Mouse (Mus musculus): ENCODE data around the gene Olfr591. TPM values are rescaled to one million over a fixed set of nuclear protein-coding genes. Genes with fewer than 3 reads are reported as not detected.

The Olfr591 gene
- total and polyA plus RNA-seq, 3 experiments: not detected

Other genes starting within 250 kb of the Olfr591 start
Only the 20 nearest of the 25 such genes appear.
- gene Olfr577, start 202.4 kb downstream of the Olfr591 start, total RNA-seq (2012; rRNA removed): not detected in 2 replicates
- gene Olfr577, start 202.4 kb downstream of the Olfr591 start, total RNA-seq (2014; rRNA removed): not detected in 2 replicates
- gene Olfr577, start 202.4 kb downstream of the Olfr591 start, polyA plus RNA-seq (2012; ENCODE audit: insufficient read length, low read depth): not detected in 2 replicates
- gene Olfr578, start 189.0 kb downstream of the Olfr591 start, total RNA-seq (2012; rRNA removed): not detected in 2 replicates
- gene Olfr578, start 189.0 kb downstream of the Olfr591 start, total RNA-seq (2014; rRNA removed): not detected in 2 replicates
- gene Olfr578, start 189.0 kb downstream of the Olfr591 start, polyA plus RNA-seq (2012; ENCODE audit: insufficient read length, low read depth): not detected in 2 replicates
- gene Olfr582, start 140.3 kb downstream of the Olfr591 start, total RNA-seq (2012; rRNA removed): not detected in 2 replicates
- gene Olfr582, start 140.3 kb downstream of the Olfr591 start, total RNA-seq (2014; rRNA removed): not detected in 2 replicates
- not detected in 2 replicates for gene Olfr582, start 140.3 kb downstream of the Olfr591 start, polyA plus RNA-seq (2012; ENCODE audit: insufficient read length, low read depth)
- not detected in 2 replicates for gene Olfr583, start 127.0 kb downstream of the Olfr591 start, total RNA-seq (2012; rRNA removed)
- gene Olfr583, start 127.0 kb downstream of the Olfr591 start, total RNA-seq (2014; rRNA removed): not detected in 2 replicates
- gene Olfr583, start 127.0 kb downstream of the Olfr591 start, polyA plus RNA-seq (2012; ENCODE audit: insufficient read length, low read depth): not detected in 2 replicates
- not detected in 2 replicates for gene Olfr584, start 96.5 kb downstream of the Olfr591 start, total RNA-seq (2012; rRNA removed)
- not detected in 2 replicates for gene Olfr584, start 96.5 kb downstream of the Olfr591 start, total RNA-seq (2014; rRNA removed)
- not detected in 2 replicates for gene Olfr584, start 96.5 kb downstream of the Olfr591 start, polyA plus RNA-seq (2012; ENCODE audit: insufficient read length, low read depth)
- gene Olfr585, start 80.6 kb downstream of the Olfr591 start, total RNA-seq (2012; rRNA removed): not detected in 2 replicates
- not detected in 2 replicates for gene Olfr585, start 80.6 kb downstream of the Olfr591 start, total RNA-seq (2014; rRNA removed)
- not detected in 2 replicates for gene Olfr585, start 80.6 kb downstream of the Olfr591 start, polyA plus RNA-seq (2012; ENCODE audit: insufficient read length, low read depth)
- gene Olfr586, start 52.7 kb downstream of the Olfr591 start, total RNA-seq (2012; rRNA removed): not detected in 2 replicates
- not detected in 2 replicates for gene Olfr586, start 52.7 kb downstream of the Olfr591 start, total RNA-seq (2014; rRNA removed)
- not detected in 2 replicates for gene Olfr586, start 52.7 kb downstream of the Olfr591 start, polyA plus RNA-seq (2012; ENCODE audit: insufficient read length, low read depth)
- gene Olfr588-ps1, start 37.5 kb downstream of the Olfr591 start, total RNA-seq (2012; rRNA removed): not detected in 2 replicates
- not detected in 2 replicates for gene Olfr588-ps1, start 37.5 kb downstream of the Olfr591 start, total RNA-seq (2014; rRNA removed)
- not detected in 2 replicates for gene Olfr588-ps1, start 37.5 kb downstream of the Olfr591 start, polyA plus RNA-seq (2012; ENCODE audit: insufficient read length, low read depth)
- gene Olfr589, start 22.0 kb downstream of the Olfr591 start, total RNA-seq (2012; rRNA removed): not detected in 2 replicates
- not detected in 2 replicates for gene Olfr589, start 22.0 kb downstream of the Olfr591 start, total RNA-seq (2014; rRNA removed)
- gene Olfr589, start 22.0 kb downstream of the Olfr591 start, polyA plus RNA-seq (2012; ENCODE audit: insufficient read length, low read depth): not detected in 2 replicates
- gene Olfr592, start 6.5 kb upstream of the Olfr591 start, total RNA-seq (2012; rRNA removed): not detected in 2 replicates
- not detected in 2 replicates for gene Olfr592, start 6.5 kb upstream of the Olfr591 start, total RNA-seq (2014; rRNA removed)
- not detected in 2 replicates for gene Olfr592, start 6.5 kb upstream of the Olfr591 start, polyA plus RNA-seq (2012; ENCODE audit: insufficient read length, low read depth)
- not detected in 2 replicates for gene Olfr593, start 33.5 kb upstream of the Olfr591 start, total RNA-seq (2012; rRNA removed)
- not detected in 2 replicates for gene Olfr593, start 33.5 kb upstream of the Olfr591 start, total RNA-seq (2014; rRNA removed)
- not detected in 2 replicates for gene Olfr593, start 33.5 kb upstream of the Olfr591 start, polyA plus RNA-seq (2012; ENCODE audit: insufficient read length, low read depth)
- gene Olfr594, start 38.7 kb upstream of the Olfr591 start, total RNA-seq (2012; rRNA removed): not detected in 2 replicates
- not detected in 2 replicates for gene Olfr594, start 38.7 kb upstream of the Olfr591 start, total RNA-seq (2014; rRNA removed)
- gene Olfr594, start 38.7 kb upstream of the Olfr591 start, polyA plus RNA-seq (2012; ENCODE audit: insufficient read length, low read depth): not detected in 2 replicates
- gene Usp17ld, start 74.2 kb upstream of the Olfr591 start, total RNA-seq (2012; rRNA removed): not detected in 2 replicates
- not detected in 2 replicates for gene Usp17ld, start 74.2 kb upstream of the Olfr591 start, total RNA-seq (2014; rRNA removed)
- not detected in 2 replicates for gene Usp17ld, start 74.2 kb upstream of the Olfr591 start, polyA plus RNA-seq (2012; ENCODE audit: insufficient read length, low read depth)
- not detected in 2 replicates for gene Olfr596, start 127.3 kb upstream of the Olfr591 start, total RNA-seq (2012; rRNA removed)
- gene Olfr596, start 127.3 kb upstream of the Olfr591 start, total RNA-seq (2014; rRNA removed): not detected in 2 replicates
- not detected in 2 replicates for gene Olfr596, start 127.3 kb upstream of the Olfr591 start, polyA plus RNA-seq (2012; ENCODE audit: insufficient read length, low read depth)
- not detected in 2 replicates for gene Olfr597, start 138.0 kb upstream of the Olfr591 start, total RNA-seq (2012; rRNA removed)
- not detected in 2 replicates for gene Olfr597, start 138.0 kb upstream of the Olfr591 start, total RNA-seq (2014; rRNA removed)
- gene Olfr597, start 138.0 kb upstream of the Olfr591 start, polyA plus RNA-seq (2012; ENCODE audit: insufficient read length, low read depth): not detected in 2 replicates
- gene Olfr598, start 145.2 kb upstream of the Olfr591 start, total RNA-seq (2012; rRNA removed): not detected in 2 replicates
- gene Olfr598, start 145.2 kb upstream of the Olfr591 start, total RNA-seq (2014; rRNA removed): not detected in 2 replicates
- gene Olfr598, start 145.2 kb upstream of the Olfr591 start, polyA plus RNA-seq (2012; ENCODE audit: insufficient read length, low read depth): not detected in 2 replicates
- not detected in 2 replicates for gene Olfr599, start 157.6 kb upstream of the Olfr591 start, total RNA-seq (2012; rRNA removed)
- gene Olfr599, start 157.6 kb upstream of the Olfr591 start, total RNA-seq (2014; rRNA removed): not detected in 2 replicates
- gene Olfr599, start 157.6 kb upstream of the Olfr591 start, polyA plus RNA-seq (2012; ENCODE audit: insufficient read length, low read depth): not detected in 2 replicates
- not detected in 2 replicates for gene Olfr600, start 171.3 kb upstream of the Olfr591 start, total RNA-seq (2012; rRNA removed)
- not detected in 2 replicates for gene Olfr600, start 171.3 kb upstream of the Olfr591 start, total RNA-seq (2014; rRNA removed)
- not detected in 2 replicates for gene Olfr600, start 171.3 kb upstream of the Olfr591 start, polyA plus RNA-seq (2012; ENCODE audit: insufficient read length, low read depth)
- not detected in 2 replicates for gene Olfr601, start 184.3 kb upstream of the Olfr591 start, total RNA-seq (2012; rRNA removed)
- not detected in 2 replicates for gene Olfr601, start 184.3 kb upstream of the Olfr591 start, total RNA-seq (2014; rRNA removed)
- not detected in 2 replicates for gene Olfr601, start 184.3 kb upstream of the Olfr591 start, polyA plus RNA-seq (2012; ENCODE audit: insufficient read length, low read depth)
- gene Olfr603, start 207.8 kb upstream of the Olfr591 start, total RNA-seq (2012; rRNA removed): not detected in 2 replicates
- not detected in 2 replicates for gene Olfr603, start 207.8 kb upstream of the Olfr591 start, total RNA-seq (2014; rRNA removed)
- not detected in 2 replicates for gene Olfr603, start 207.8 kb upstream of the Olfr591 start, polyA plus RNA-seq (2012; ENCODE audit: insufficient read length, low read depth)